Mouse (Mus musculus) activated CD4-positive, CD25-positive, alpha-beta regulatory T cell (primary cell): ENCODE data around the gene Gypa. TPM values are rescaled to one million over a fixed set of nuclear protein-coding genes. Genes with fewer than 3 reads are reported as not detected.

Experiments
- polyA plus RNA-seq, 2 experiments: library from polyadenylated mRNA; unstranded; fragments of 100-300 nt; shearing (Covaris generic); gene quantifications; one replicate each; pipeline ENCODE4 v1.2.1; 2017

Gene Gypa
- polyA plus RNA-seq = 1 to 10 TPM; 2.1 to 3.5 TPM

GRCm38 (mm10) chr8:80493523-80494345, at the start of gene Gypa:
Gene Gypa, plus strand, starts transcription at chr8:80493781.

Other genes with a start within 250 kb of the Gypa start
- not detected for gene Frem3, start 117.3 kb downstream of the Gypa start, polyA plus RNA-seq
- gene Smarca5, start 245.7 kb downstream of the Gypa start, polyA plus RNA-seq = 100 to 1,000 TPM; 121 to 122 TPM